Mouse (Mus musculus) embryonic facial prominence, embryonic 12.5 days (tissue): ENCODE data around the gene Klhdc4. TPM values are rescaled to one million over a fixed set of nuclear protein-coding genes. Genes with fewer than 3 reads are reported as not detected.

Source experiments
- ATAC-seq: fragments of 200-750 bp; cut with Nextera tagmentation; 2 replicates; pipeline ENCODE4 v1.8.0; 2017; ENCODE audit not compliant: insufficient number of reproducible peaks, insufficient read depth, low FRiP score, low TSS enrichment
- H3K27ac ChIP-seq: fragments of 300-500 bp; sonication (generic); 2 replicates; pipeline ENCODE4 v1.5.1; 2016; ENCODE audit warnings: mild to moderate bottlenecking
- H3K27me3 ChIP-seq: fragments of 300-500 bp; sonication (generic); 2 replicates; pipeline ENCODE4 v1.6.1; 2016; ENCODE audit warnings: mild to moderate bottlenecking, moderate library complexity
- H3K36me3 ChIP-seq: fragments of 300-500 bp; sonication (generic); 2 replicates; pipeline ENCODE4 v1.6.1; 2016; ENCODE audit warnings: mild to moderate bottlenecking
- H3K4me1 ChIP-seq: fragments of 300-500 bp; sonication (generic); 2 replicates; pipeline ENCODE4 v1.6.1; 2016
- H3K4me2 ChIP-seq: fragments of 300-500 bp; sonication (generic); replicated peaks from 2 replicates; pipeline ENCODE4 v1.6.1; 2016; ENCODE audit warnings: mild to moderate bottlenecking, moderate library complexity
- H3K4me3 ChIP-seq: fragments of 300-500 bp; sonication (generic); 2 replicates; pipeline ENCODE4 v1.5.1; 2016; ENCODE audit warnings: mild to moderate bottlenecking
- H3K9ac ChIP-seq: fragments of 300-500 bp; sonication (generic); 2 replicates; pipeline ENCODE4 v1.6.1; 2016; ENCODE audit warnings: mild to moderate bottlenecking, moderate library complexity
- H3K9me3 ChIP-seq: fragments of 300-500 bp; sonication (generic); 2 replicates; pipeline ENCODE4 v1.6.1; 2016; ENCODE audit warnings: mild to moderate bottlenecking, moderate library complexity
- WGBS: fragments of 180-500 bp; shearing (Covaris S2); methylation state at CpG from one replicate; pipeline ENCODE4 v1.1.7; 2016; 5-methylcytosine and 5-hydroxymethylcytosine counted together
- polyA plus RNA-seq: library from polyadenylated mRNA; unstranded; fragments of >200 nt; fragmentation: Nextera tagmentation; extraction: Ambion mirVana; gene quantifications from 2 replicates; pipeline ENCODE4 v1.2.1, GENCODE M21; 2016

Klhdc4 gene
- 45.2 and 46.6 TPM in 2 replicates for polyA plus RNA-seq

DNA sequence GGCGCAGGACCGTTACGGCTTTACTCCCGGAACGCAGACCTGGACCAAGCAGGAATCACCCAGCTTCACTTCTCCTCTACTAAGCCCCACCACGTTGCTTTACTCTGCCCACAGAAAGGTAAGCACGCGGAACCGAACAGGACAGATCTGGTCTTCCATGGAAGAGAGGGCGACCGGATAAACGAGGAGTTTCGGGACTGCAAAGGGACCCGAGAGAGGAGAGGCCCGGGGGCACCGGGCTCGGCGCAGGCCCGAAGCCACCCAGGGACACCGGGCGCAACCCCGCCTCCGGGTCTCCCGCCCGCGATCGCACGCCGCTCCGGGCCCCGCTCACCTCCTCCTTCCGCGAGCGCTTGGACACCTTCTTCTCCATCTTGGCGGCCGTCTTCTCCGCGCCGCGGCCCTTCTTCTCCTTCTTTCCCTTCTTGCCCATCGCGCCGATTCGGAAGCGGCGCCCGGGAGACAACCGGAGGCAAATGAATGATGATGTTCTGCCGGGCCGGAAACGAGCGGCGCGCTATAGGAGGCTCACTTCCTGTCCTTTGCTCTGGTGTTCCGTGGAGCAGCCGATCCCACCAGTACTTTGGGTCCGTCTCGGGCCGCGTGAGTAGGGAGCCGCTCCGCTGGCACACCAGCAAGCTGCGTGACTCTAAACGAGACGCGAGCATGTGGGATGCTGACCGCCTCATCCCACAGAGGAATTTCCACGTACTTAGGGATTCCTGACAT lies at the start of gene Klhdc4:
TSS of gene Klhdc4 (minus strand) at position 522 of the 729 bp plus-strand sequence.
- WGBS: under 1% methylated on average over 67 of the region's 68 CpGs

DNA sequence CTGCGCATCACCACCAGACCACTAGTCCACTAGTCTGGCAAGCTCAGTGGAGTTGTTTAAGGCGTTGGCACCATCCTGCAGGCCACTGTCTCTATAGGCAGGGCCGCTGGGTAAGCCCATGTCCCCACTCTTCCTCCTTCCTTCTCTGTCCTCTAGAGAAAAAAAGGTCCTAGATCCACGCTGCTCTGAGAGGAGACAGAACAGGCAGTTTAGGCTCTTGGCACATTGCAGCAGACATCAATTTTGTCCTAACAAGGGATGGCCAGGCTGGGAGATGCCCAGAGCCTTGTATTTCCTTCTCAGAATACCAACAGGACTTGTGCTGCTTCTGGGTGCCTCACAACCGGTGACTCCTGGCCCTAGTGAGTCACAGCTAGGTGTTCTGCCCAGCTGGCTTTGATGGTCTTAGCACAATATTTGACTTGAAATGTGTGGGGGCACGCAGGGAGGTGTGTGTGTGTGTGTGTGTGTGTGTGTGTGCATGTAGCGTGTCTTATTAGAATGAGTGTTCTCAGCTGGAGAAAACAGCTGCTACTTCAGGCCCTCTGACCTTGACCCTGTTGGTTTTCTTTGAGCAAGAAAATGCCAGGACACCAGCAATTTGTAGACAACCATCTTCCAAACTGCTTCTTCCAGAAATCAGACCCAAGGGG lies 48.6 kb upstream of the Klhdc4 start:
- no peaks in the 10 kb centered on the region for H3K27me3 ChIP-seq
- 87% methylated on average over 7 of the region's 7 CpGs for WGBS
- H3K4me1 ChIP-seq: peaks cover 6% of the 10 kb centered on the region; the same call in 1 of the 2 replicates
- ATAC-seq: no peak
- H3K4me3 ChIP-seq: no peak overlapping the region
- H3K9ac ChIP-seq: no peak overlapping the region
- H3K9me3 ChIP-seq: no peaks in the 10 kb centered on the region
- H3K4me2 ChIP-seq: no peak overlapping the region
- H3K36me3 ChIP-seq: 0 out of 2 replicates have a peak, but pooled peaks cover 10% of the 10 kb centered on the region
- H3K27ac ChIP-seq: no peak overlapping the region

More for the DNA sequence above, at the start of gene Klhdc4:
- peak; percentile 96 for ATAC-seq
- peak within 1 kb of the TSS; percentile 97 for H3K4me3 ChIP-seq
- H3K36me3 ChIP-seq: no peaks in the 10 kb centered on the region
- peak within 1 kb of the TSS; percentile 87 for H3K9ac ChIP-seq
- no peaks in the 10 kb centered on the region for H3K9me3 ChIP-seq
- H3K27me3 ChIP-seq: no peaks in the 10 kb centered on the region
- peak within 1 kb of the TSS; percentile 73 for H3K4me2 ChIP-seq
- H3K4me1 ChIP-seq: peaks cover 14% of the 10 kb centered on the region
- H3K27ac ChIP-seq: peak within 1 kb of the TSS; percentile 54; the same call in 1 of the 2 replicates

DNA sequence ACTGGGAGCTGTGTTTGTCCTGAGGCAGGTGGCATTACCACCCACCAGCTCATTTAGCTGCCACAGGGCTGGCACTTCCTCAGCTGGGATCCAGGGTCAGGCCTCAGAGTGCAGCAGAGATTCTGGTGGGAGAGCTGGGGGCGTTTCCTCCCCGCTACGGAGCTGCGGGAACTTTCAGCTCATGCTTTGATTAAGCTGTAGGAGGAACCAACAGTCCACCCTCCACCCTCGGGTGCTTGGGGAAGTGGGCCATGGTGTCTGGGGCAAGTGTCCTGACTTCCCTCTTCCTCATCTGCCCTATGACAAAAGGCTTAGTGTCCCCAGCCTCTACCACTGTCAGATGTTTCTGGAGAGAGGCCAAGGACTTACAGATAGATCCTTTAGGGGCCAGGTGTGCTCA lies 47.8 kb upstream of the Klhdc4 start:
- H3K9me3 ChIP-seq: no peaks in the 10 kb centered on the region
- H3K9ac ChIP-seq: no peak overlapping the region
- no peaks in the 10 kb centered on the region for H3K27me3 ChIP-seq
- 0 out of 2 replicates have a peak, but pooled peaks cover 2% of the 10 kb centered on the region for H3K36me3 ChIP-seq
- peaks cover 10% of the 10 kb centered on the region; the same call in 1 of the 2 replicates for H3K4me1 ChIP-seq
- 72% methylated on average over 5 of the region's 5 CpGs for WGBS
- H3K4me2 ChIP-seq: no peak overlapping the region
- no peak overlapping the region for H3K27ac ChIP-seq
- no peak overlapping the region for H3K4me3 ChIP-seq
- ATAC-seq: no peak

DNA sequence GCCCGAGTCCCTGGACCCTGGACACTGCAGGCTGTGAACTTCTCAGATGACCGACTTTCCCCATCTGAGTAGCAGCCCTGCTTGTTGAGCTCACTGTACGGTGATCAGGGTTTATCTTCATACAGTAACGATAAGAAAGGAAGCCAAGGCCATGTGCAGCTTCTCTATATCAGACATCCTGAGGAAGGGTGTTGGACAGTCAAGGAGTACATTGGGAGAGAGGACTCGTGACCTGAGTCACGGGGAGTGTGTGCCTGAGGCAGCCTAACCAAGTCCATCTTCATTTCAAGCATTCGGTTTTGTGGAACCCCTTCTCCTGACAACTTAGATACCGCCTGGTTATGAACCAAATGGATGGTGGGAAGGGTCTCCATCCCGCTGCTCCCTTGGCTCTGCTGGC lies 46.1 kb upstream of the Klhdc4 start:
- no peak for ATAC-seq

DNA sequence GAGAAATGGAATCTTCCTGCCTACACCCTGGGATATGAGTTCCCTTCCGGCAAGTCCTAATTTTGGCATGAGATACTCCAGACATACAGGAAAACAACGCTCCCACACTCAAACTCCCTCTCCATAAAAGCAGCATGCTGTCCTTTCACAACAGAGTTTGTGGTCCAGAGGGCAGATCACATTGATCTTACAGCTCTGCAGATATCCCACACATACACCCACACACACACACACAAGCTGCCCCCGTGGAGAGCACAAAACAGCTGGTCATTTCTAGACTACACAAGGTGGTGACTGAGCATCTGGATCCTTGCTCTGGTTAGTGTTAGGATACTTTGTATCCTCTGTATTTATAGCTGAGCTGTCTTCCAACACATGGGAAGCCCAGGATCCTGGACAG lies 45.7 kb upstream of the Klhdc4 start:
- H3K27ac ChIP-seq: no peak overlapping the region
- no peaks in the 10 kb centered on the region for H3K36me3 ChIP-seq
- H3K4me2 ChIP-seq: no peak overlapping the region
- ATAC-seq: no peak
- peaks cover 15% of the 10 kb centered on the region; the same call in 1 of the 2 replicates for H3K4me1 ChIP-seq
- H3K4me3 ChIP-seq: no peak overlapping the region
- H3K9ac ChIP-seq: no peak overlapping the region
- 71% methylated on average over 3 of the region's 3 CpGs for WGBS
- H3K9me3 ChIP-seq: no peaks in the 10 kb centered on the region
- H3K27me3 ChIP-seq: no peaks in the 10 kb centered on the region

More for the DNA sequence above, 46.1 kb upstream of the Klhdc4 start:
- no peak overlapping the region for H3K4me3 ChIP-seq
- WGBS: 86% methylated on average over 9 of the region's 9 CpGs
- H3K9me3 ChIP-seq: no peaks in the 10 kb centered on the region
- no peaks in the 10 kb centered on the region for H3K36me3 ChIP-seq
- no peak overlapping the region for H3K4me2 ChIP-seq
- H3K27me3 ChIP-seq: no peaks in the 10 kb centered on the region
- no peak overlapping the region for H3K27ac ChIP-seq
- H3K9ac ChIP-seq: no peak overlapping the region
- peaks cover 15% of the 10 kb centered on the region; the same call in 1 of the 2 replicates for H3K4me1 ChIP-seq

DNA sequence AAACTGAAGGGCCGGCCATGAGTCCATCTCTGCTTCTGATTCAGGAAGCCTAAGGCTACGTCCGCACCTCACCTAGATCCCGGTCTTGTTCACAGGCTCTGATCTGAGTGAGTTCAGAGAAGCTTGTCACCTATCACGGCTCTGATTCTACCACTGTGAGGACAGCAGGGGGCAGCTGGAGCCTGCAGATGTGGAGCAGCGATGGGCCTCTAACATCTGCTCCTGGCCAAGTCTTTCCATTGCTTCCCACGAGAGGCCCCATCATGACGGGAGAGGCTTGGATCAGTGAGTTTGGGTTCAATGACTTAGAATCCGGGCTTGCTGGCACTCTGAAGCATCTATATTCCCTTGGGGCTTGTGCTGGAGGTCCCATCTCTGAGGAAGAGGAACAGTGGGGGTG lies 44.7 kb upstream of the Klhdc4 start:
- H3K4me2 ChIP-seq: no peak overlapping the region
- no peak for ATAC-seq
- H3K27ac ChIP-seq: peak overlapping the region; percentile 12; the same call in 1 of the 2 replicates
- peaks cover 15% of the 10 kb centered on the region; the same call in 1 of the 2 replicates for H3K4me1 ChIP-seq
- H3K9ac ChIP-seq: no peak overlapping the region
- no peaks in the 10 kb centered on the region for H3K36me3 ChIP-seq
- H3K9me3 ChIP-seq: no peaks in the 10 kb centered on the region
- H3K4me3 ChIP-seq: no peak overlapping the region
- H3K27me3 ChIP-seq: no peaks in the 10 kb centered on the region
- 59% methylated on average over 9 of the region's 9 CpGs for WGBS

DNA sequence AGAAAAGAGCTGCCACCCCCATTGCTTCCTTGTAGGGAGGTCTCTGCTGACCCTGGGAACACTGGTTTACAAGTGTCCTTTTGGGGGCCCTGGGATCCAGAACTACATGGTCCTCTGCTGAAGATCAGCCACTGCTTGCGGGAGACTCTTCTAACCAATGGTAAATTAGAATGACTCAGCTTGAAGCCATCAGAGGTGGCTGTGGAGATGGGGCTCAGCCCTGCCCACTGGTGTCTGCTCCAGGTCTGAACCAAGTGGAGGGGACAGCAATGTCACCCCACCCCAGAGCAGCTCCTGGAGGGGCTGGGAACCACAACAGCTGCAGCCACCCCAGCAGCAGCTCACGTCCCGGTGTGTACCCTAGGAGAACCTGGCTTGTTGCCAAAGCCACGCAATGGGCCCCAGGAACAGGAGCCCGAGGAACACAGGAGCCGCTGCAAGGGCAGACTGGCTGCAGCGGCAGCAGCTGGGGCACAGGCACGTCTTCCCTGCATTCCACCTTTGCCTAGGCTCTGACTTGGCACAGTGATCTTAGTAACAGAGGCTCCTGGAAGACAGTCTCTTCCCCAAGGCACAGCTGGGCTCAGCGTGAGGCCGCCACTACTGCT lies 42.6 kb upstream of the Klhdc4 start:
- no peak overlapping the region; the same call in 1 of the 2 replicates for H3K9ac ChIP-seq
- no peak for ATAC-seq
- H3K9me3 ChIP-seq: no peaks in the 10 kb centered on the region
- 0 out of 2 replicates have a peak overlapping the region, but pooled peaks have one; percentile 9 for H3K4me2 ChIP-seq
- WGBS: 33% methylated on average over 10 of the region's 10 CpGs
- no peak overlapping the region for H3K27ac ChIP-seq
- no peak overlapping the region for H3K4me3 ChIP-seq
- peaks cover 15% of the 10 kb centered on the region; the same call in 1 of the 2 replicates for H3K4me1 ChIP-seq
- no peaks in the 10 kb centered on the region for H3K27me3 ChIP-seq
- no peaks in the 10 kb centered on the region for H3K36me3 ChIP-seq

DNA sequence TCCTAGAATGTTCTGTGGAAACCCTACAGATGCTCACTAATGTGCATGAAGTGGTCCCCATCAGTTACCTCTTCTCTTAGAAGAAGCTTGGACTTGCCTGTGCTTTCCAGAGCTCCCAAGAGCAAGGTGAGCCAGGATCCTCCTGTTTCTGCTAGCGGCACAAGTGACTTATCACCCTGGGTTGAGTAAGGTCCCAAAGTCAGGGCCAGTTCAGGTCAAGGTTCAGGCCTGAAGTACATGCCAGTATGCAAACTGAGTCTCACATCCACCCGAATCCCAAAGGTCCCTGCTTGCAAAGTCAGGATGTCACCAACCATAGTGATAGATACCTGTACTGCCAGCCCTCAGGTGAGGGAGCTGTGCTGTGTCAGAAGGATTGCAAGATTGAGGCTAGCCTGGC lies 40.8 kb upstream of the Klhdc4 start:
- H3K27ac ChIP-seq: no peak overlapping the region
- no peaks in the 10 kb centered on the region for H3K36me3 ChIP-seq
- no peak overlapping the region for H3K9ac ChIP-seq
- H3K27me3 ChIP-seq: no peaks in the 10 kb centered on the region
- H3K4me2 ChIP-seq: no peak overlapping the region
- H3K4me3 ChIP-seq: no peak overlapping the region
- H3K4me1 ChIP-seq: peaks cover 15% of the 10 kb centered on the region; the same call in 1 of the 2 replicates
- ATAC-seq: no peak
- 87% methylated on average over 2 of the region's 2 CpGs for whole genome bisulfite sequencing
- H3K9me3 ChIP-seq: no peaks in the 10 kb centered on the region

DNA sequence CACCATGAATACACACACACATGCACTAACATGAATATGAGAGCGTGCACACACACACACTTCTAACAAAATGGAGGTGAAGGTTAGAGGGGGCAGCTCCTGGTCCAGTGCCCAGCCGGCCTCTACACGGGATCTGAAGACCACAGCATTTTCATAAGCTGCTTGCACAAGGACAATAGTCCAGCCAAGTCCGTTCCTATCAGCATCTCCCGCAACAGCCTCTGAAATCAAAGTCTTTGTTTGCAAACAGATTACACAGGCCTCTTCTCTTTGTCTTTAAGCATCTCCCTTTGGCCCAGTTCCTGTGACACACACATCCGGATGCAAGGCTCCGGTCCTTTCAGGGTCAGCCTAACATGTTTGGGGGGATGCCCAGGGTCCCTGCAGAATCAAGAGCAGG lies 39.5 kb upstream of the Klhdc4 start:
- Histone ChIP-seq H3K4me3 (no peak overlapping the region), H3K36me3 (no peaks in the 10 kb centered on the region), H3K9ac (no peak overlapping the region), H3K27me3 (no peaks in the 10 kb centered on the region), H3K9me3 (no peaks in the 10 kb centered on the region), H3K4me2 (no peak overlapping the region), H3K4me1 (peaks cover 10% of the 10 kb centered on the region; the same call in 1 of the 2 replicates), H3K27ac (no peak overlapping the region)
- no peak for ATAC-seq
- 85% methylated on average over 7 of the region's 7 CpGs for WGBS

DNA sequence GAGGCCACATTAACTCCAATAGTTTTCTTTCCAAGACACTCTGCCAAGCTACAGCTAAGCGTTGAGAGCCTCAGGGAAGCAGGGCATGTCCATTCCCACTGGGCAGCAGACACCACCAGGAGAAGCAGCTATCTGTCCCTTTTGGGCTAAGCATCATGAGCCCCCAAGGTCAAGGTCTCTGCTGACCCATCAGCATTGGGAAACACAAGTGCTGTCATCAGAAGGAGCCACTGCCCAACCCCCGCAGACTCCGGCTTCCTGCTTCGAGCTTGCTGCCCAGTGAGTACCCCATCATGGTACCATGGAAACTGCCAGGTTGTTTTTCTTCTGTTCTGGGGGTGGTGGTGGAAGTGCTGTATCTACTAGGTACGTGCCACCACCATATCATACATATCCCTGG lies 38.8 kb upstream of the Klhdc4 start:
- ATAC-seq: no peak
- H3K27ac ChIP-seq: no peak overlapping the region
- no peak overlapping the region for H3K9ac ChIP-seq
- H3K4me3 ChIP-seq: no peak overlapping the region
- peaks cover 9% of the 10 kb centered on the region; the same call in 1 of the 2 replicates for H3K4me1 ChIP-seq
- H3K36me3 ChIP-seq: no peaks in the 10 kb centered on the region
- no peaks in the 10 kb centered on the region for H3K9me3 ChIP-seq
- 84% methylated on average over 5 of the region's 5 CpGs for WGBS
- H3K27me3 ChIP-seq: no peaks in the 10 kb centered on the region
- no peak overlapping the region for H3K4me2 ChIP-seq

DNA sequence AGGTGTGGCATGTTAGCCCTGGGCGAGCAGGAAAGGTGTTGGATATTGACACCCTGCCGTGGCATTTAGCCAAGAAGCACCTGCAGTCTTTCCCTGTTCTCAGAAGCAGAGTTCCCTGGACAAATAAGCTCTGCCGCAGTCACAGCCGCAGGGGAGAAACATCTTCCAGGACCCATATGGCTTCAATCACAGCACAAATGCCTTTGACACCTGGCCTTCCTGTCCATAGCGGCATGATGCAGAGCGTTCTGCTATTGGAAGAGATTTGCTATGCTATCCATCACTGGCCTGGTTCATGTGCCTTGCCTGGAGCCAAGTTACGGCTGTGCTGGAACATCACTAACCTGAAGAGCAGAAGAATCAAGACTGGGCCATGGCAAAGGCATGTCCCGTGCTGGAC lies 36.0 kb upstream of the Klhdc4 start:
- Histone ChIP-seq H3K27me3 (no peaks in the 10 kb centered on the region), H3K4me2 (no peak overlapping the region), H3K36me3 (no peaks in the 10 kb centered on the region), H3K4me1 (0 out of 2 replicates have a peak, but pooled peaks cover 7% of the 10 kb centered on the region), H3K27ac (no peak overlapping the region), H3K9me3 (no peaks in the 10 kb centered on the region), H3K4me3 (no peak overlapping the region), H3K9ac (no peak overlapping the region)
- no peak for ATAC-seq
- 50% methylated on average over 8 of the region's 8 CpGs for WGBS
